10 mouse cellular contexts compared by ENCODE assay signal in genomic region chr11:33145201-33146142, GRCm38 (mm10). TPM values are rescaled to one million over a fixed set of nuclear protein-coding genes. Genes with fewer than 3 reads are reported as not detected.
A peak's percentile ranks its signal among the peaks of the same experiment; 100 is the strongest.
DNase-seq lines count a peak whose midpoint lies in the region; ATAC-seq and TF ChIP-seq lines count a peak whose summit lies in the region.
"Had no signal": no experiment of that assay in that cellular context is flagged by ENCODE, and none has a peak within 500 bp of the region (broad histone marks: within the 10 kb centered on the region; RNA-seq: fewer than 3 reads in every experiment).

No protein-coding gene starts in this region.

- peak overlapping the region; percentile 63 for H3K4me3 ChIP-seq in hindbrain, postnatal 0 days (ENCODE audit: low read length)
- peak overlapping the region; percentile 1; the same call in 1 of the 2 replicates for H3K4me3 ChIP-seq in neural tube, embryonic 14.5 days (ENCODE audit: low read depth, low read length)
- no peak overlapping the region for H3K4me3 ChIP-seq in thymus, adult 2 months (ENCODE audit: control insufficient read depth, insufficient read depth, low read length)

- H3K27ac ChIP-seq in hindbrain, postnatal 0 days, result no peak overlapping the region
- no peak overlapping the region for H3K27ac ChIP-seq in neural tube, embryonic 14.5 days (ENCODE audit: low read depth, low read length)
- no peak overlapping the region for H3K27ac ChIP-seq in thymus, adult 2 months (ENCODE audit: control insufficient read depth, insufficient read depth, low read length)

- 21% methylated on average over 7 of the region's 7 CpGs for WGBS in hindbrain, postnatal 0 days
- 20% methylated on average over 7 of the region's 7 CpGs for WGBS in neural tube, embryonic 14.5 days
- 53% methylated on average over 7 of the region's 7 CpGs for WGBS in thymus, adult 2 months

- H3K9ac ChIP-seq in hindbrain, postnatal 0 days (replicated peaks; ENCODE audit: low read length), result no peak overlapping the region
- 0 out of 2 replicates have a peak overlapping the region, but pooled peaks have one; percentile 21 for H3K9ac ChIP-seq in neural tube, embryonic 14.5 days (replicated peaks; ENCODE audit: low read depth, low read length)

- DNase-seq in cerebellum, postnatal 14 days, result peak; percentile 53 to 54
- no peak for DNase-seq in cerebellum, adult 11-12 months
- peak; percentile 34 for DNase-seq in retina, postnatal 1 day
- no peak for DNase-seq in retina, embryonic 14.5 days (ENCODE audit: low spot score)
- peak; percentile 25 for DNase-seq in hindbrain, postnatal 0 days (ENCODE audit: low spot score)
- no peak for DNase-seq in thymus, adult 2 months
- DNase-seq: thymus, postnatal 4 days had no signal

- ATAC-seq in hindbrain, postnatal 0 days, result no peak
- ATAC-seq in neural tube, embryonic 14.5 days (ENCODE audit: low read depth), result no peak
- ATAC-seq in inflammation-experienced regulatory T-cells, adult 6 months, result no peak

- H3K36me3 ChIP-seq in hindbrain, postnatal 0 days (ENCODE audit: insufficient read depth, low read length), result peaks cover 11% of the 10 kb centered on the region; the same call in 1 of the 2 replicates
- peaks cover 6% of the 10 kb centered on the region; the same call in 1 of the 2 replicates for H3K36me3 ChIP-seq in neural tube, embryonic 14.5 days (ENCODE audit: control insufficient read depth, insufficient read depth, low read length)
- H3K36me3 ChIP-seq in thymus, adult 2 months (ENCODE audit: control insufficient read depth, insufficient read depth, low read length), result peaks cover 6% of the 10 kb centered on the region

- H3K27me3 ChIP-seq in hindbrain, postnatal 0 days (ENCODE audit: insufficient read depth, low read length), result no peaks in the 10 kb centered on the region
- H3K27me3 ChIP-seq in neural tube, embryonic 14.5 days (ENCODE audit: control insufficient read depth, insufficient read depth, low read length), result no peaks in the 10 kb centered on the region
- peaks cover 10% of the 10 kb centered on the region; the same call in 1 of the 2 replicates for H3K27me3 ChIP-seq in thymus, adult 2 months (ENCODE audit: control insufficient read depth, insufficient read depth, low read length)

- no peak for TF ChIP-seq POLR2A in thymus, adult 2 months (IDR thresholded peaks at IDR 0.05; ENCODE audit: control insufficient read depth, extremely low read depth, insufficient read depth, low read length, poor library complexity)

- H3K9me3 ChIP-seq in hindbrain, postnatal 0 days (ENCODE audit: low read length), result no peaks in the 10 kb centered on the region
- H3K9me3 ChIP-seq in neural tube, embryonic 14.5 days (ENCODE audit: control insufficient read depth, low read length), result no peaks in the 10 kb centered on the region

- peak overlapping the region; percentile 72 for H3K4me2 ChIP-seq in hindbrain, postnatal 0 days (ENCODE audit: low read depth, low read length)
- peak overlapping the region; percentile 82 for H3K4me2 ChIP-seq in neural tube, embryonic 14.5 days (ENCODE audit: low read depth, low read length)

- TF ChIP-seq CTCF in hindbrain, postnatal 0 days (IDR thresholded peaks at IDR 0.05; ENCODE audit: low read depth), result no peak
- TF ChIP-seq CTCF in thymus, adult 2 months (IDR thresholded peaks at IDR 0.05; ENCODE audit: borderline replicate concordance, control insufficient read depth, extremely low read depth, insufficient read depth, low read length, poor library complexity), result no peak

- H3K4me1 ChIP-seq in hindbrain, postnatal 0 days (ENCODE audit: insufficient read depth, low read length), result 0 out of 2 replicates have a peak, but pooled peaks cover 3% of the 10 kb centered on the region
- H3K4me1 ChIP-seq in neural tube, embryonic 14.5 days (ENCODE audit: control insufficient read depth, insufficient read depth, low read length), result peaks cover 18% of the 10 kb centered on the region; the same call in 1 of the 2 replicates
- peaks cover 15% of the 10 kb centered on the region for H3K4me1 ChIP-seq in thymus, adult 2 months (replicated peaks; ENCODE audit: control insufficient read depth, insufficient read depth, low read length)

RNA-seq across cellular contexts. Expression of gene Fgf18, which starts 1.7 kb away (rescaled TPM):
- total RNA-seq in hindbrain, postnatal 0 days (2014; rRNA removed), result 6.3 and 10.1 TPM in 2 replicates
- polyA plus RNA-seq in hindbrain, postnatal 0 days (2015; fragmentation: Nextera tagmentation; extraction: Ambion mirVana), result 10.0 and 10.3 TPM in 2 replicates
- 11.0 and 11.4 TPM in 2 replicates for polyA plus RNA-seq in neural tube, embryonic 14.5 days (2014; fragmentation: Nextera tagmentation; extraction: Ambion mirVana)
- not detected for polyA plus RNA-seq in inflammation-experienced regulatory T-cells, adult 6 months (2017; shearing (Covaris generic))
- 0.15 and 0.23 TPM in 2 replicates for polyA plus RNA-seq in thymus, adult 2 months (2012; rRNA removed)
- total RNA-seq: hematopoietic stem cell, adult 5-6 weeks had no signal

RNA-seq across cellular contexts. Expression of gene Npm1, which starts 17.5 kb away (rescaled TPM):
- total RNA-seq in hindbrain, postnatal 0 days (2014; rRNA removed), result 143 and 182 TPM in 2 replicates
- 395 and 396 TPM in 2 replicates for polyA plus RNA-seq in hindbrain, postnatal 0 days (2015; fragmentation: Nextera tagmentation; extraction: Ambion mirVana)
- 428 and 483 TPM in 2 replicates for polyA plus RNA-seq in neural tube, embryonic 14.5 days (2014; fragmentation: Nextera tagmentation; extraction: Ambion mirVana)
- polyA plus RNA-seq in inflammation-experienced regulatory T-cells, adult 6 months (2017; shearing (Covaris generic)), result 1,000 to 10,000 TPM; 1,279 to 1,457 (median 1,455) TPM
- polyA plus RNA-seq in thymus, adult 2 months (2012; rRNA removed), result 166 and 186 TPM in 2 replicates

RNA-seq across cellular contexts. Expression of gene Tlx3, which starts 57.9 kb away (rescaled TPM):
- total RNA-seq in hindbrain, postnatal 0 days (2014; rRNA removed), result 39.4 and 39.6 TPM in 2 replicates
- 11.3 and 14.5 TPM in 2 replicates for polyA plus RNA-seq in hindbrain, postnatal 0 days (2015; fragmentation: Nextera tagmentation; extraction: Ambion mirVana)
- polyA plus RNA-seq in neural tube, embryonic 14.5 days (2014; fragmentation: Nextera tagmentation; extraction: Ambion mirVana), result 32.9 and 41.0 TPM in 2 replicates
- not detected for polyA plus RNA-seq in inflammation-experienced regulatory T-cells, adult 6 months (2017; shearing (Covaris generic))
- 0.08 TPM in 2 replicates for polyA plus RNA-seq in thymus, adult 2 months (2012; rRNA removed)
- total RNA-seq: hematopoietic stem cell, adult 5-6 weeks had no signal

Comparison
In these comparisons a context has a peak if more than half of its experiments do, and no peak if none do; other contexts are left out.
1. DNase-seq: peak in cerebellum, postnatal 14 days (2 of 2), retina, postnatal 1 day (single experiment) and hindbrain, postnatal 0 days (single experiment); none in cerebellum, adult 11-12 months (single experiment), retina, embryonic 14.5 days (single experiment) and thymus, adult 2 months (single experiment).
2. RNA of gene Tlx3, which starts 57.9 kb away (polyA plus RNA-seq): 32.9 to 41.0 TPM in neural tube, embryonic 14.5 days and 11.3 to 14.5 TPM in hindbrain, postnatal 0 days; 0.08 TPM in thymus, adult 2 months and not detected in inflammation-experienced regulatory T-cells, adult 6 months; every median in the first group is over 10 times any median in the second.